Mouse (Mus musculus): ENCODE results near the gene Spsb2. TPM values are rescaled to one million over a fixed set of nuclear protein-coding genes. Genes with fewer than 3 reads are reported as not detected.

Gene Spsb2
- total and polyA plus RNA-seq, 3 experiments: 1.9 to 10.9 (median 6.9) TPM

GRCm38 (mm10) chr6:124780917-124781316 is 27.5 kb upstream of the Spsb2 start:
- Histone ChIP-seq H3K27me3 (ENCODE audit: insufficient read depth, low read length) (peaks cover 58% of the 10 kb centered on the region), H3K4me3 (ENCODE audit: low read depth, low read length) (no peak overlapping the region), H3K36me3 (replicated peaks) (no peaks in the 10 kb centered on the region), H3K9me3 (replicated peaks) (no peaks in the 10 kb centered on the region), H3K4me1 (ENCODE audit: insufficient read depth, low read depth, low read length) (peaks cover 5% of the 10 kb centered on the region)
- ATAC-seq (ENCODE audit: extremely low read depth, insufficient number of reproducible peaks, low FRiP score, poor library complexity, severe bottlenecking) (no peak), DNase-seq (ENCODE audit: low spot score) (no peak)
- no peak for TF ChIP-seq POLR2AphosphoS5 (IDR thresholded peaks at IDR 0.05; ENCODE audit: insufficient replicate concordance, low read depth, low read length)
- TF ChIP-seq GATA2 (IDR thresholded peaks at IDR 0.05; ENCODE audit: borderline replicate concordance, low read depth, low read length): no peak
- no peak for TF ChIP-seq TAL1 (conservative IDR thresholded peaks at IDR 0.05; ENCODE audit: low read depth, low read length)

DNA sequence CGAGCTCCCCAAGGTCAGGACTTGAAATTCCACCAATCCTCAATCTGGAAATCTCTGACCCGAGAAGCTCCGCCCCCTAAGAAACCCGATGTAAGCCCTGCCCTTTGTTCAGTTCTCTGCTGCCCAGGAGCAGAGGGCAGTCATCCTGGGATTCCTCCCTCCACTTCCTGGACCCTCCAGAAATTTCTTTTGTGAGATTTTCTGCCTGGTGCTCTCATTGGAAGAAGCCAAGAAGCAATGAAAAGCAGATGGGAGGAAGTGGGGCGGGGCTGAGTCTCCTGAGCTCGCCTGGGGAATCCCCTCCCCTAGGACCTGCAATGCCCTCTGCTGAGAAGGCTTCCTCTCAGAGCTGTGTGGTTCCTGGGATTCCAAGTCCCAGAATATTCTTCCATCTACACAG is 26.0 kb upstream of the Spsb2 start:
- H3K27me3 ChIP-seq (ENCODE audit: insufficient read depth, low read length): peaks cover 45% of the 10 kb centered on the region
- ATAC-seq (ENCODE audit: extremely low read depth, insufficient number of reproducible peaks, low FRiP score, poor library complexity, severe bottlenecking): no peak
- TF ChIP-seq GATA1 (IDR thresholded peaks at IDR 0.05; ENCODE audit: borderline replicate concordance, low read length) (no peak), CTCF (IDR thresholded peaks at IDR 0.05; ENCODE audit: low read depth, low read length) (no peak), POLR2AphosphoS5 (IDR thresholded peaks at IDR 0.05; ENCODE audit: insufficient replicate concordance, low read depth, low read length) (no peak), TAL1 (conservative IDR thresholded peaks at IDR 0.05; ENCODE audit: low read depth, low read length) (no peak), GATA2 (IDR thresholded peaks at IDR 0.05; ENCODE audit: borderline replicate concordance, low read depth, low read length) (no peak)
- H3K4me3 ChIP-seq (ENCODE audit: low read depth, low read length): no peak overlapping the region; the same call in 1 of the 2 replicates
- H3K36me3 ChIP-seq (replicated peaks): no peaks in the 10 kb centered on the region
- no peak for DNase-seq (ENCODE audit: low spot score)
- H3K9me3 ChIP-seq (replicated peaks): no peaks in the 10 kb centered on the region
- peaks cover 5% of the 10 kb centered on the region for H3K4me1 ChIP-seq (ENCODE audit: insufficient read depth, low read depth, low read length)

DNA sequence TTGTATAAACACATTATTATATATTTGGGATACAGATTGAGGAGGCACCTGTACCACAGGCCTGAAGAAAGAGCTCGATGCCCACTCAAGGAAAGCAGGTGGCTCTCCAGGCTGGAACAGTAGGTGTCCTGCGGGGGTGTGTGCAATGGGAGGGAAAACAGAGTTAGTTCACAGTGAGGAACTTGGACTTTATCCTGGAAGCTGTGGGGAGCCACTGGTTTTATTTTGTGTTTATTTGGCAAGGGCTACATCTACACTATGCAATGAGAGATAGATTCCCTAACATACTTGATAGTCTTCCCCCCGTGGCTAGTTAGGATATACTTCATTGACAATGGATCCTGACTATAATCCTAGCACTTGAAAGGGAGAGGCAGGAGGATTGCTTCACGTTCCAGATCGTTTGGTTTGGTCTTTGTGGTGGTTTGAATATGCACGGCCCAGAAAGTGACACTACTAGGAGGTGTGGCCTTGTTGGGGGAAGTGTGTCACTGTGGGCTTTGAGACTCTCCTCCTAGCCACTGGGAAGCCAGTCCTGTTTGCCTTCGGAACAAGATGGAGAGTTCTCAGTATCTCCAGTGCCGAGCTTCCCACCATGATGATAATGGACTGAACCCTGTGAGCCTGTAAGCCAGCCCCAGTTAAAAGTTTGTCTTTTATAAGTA is 21.6 kb upstream of the Spsb2 start:
- Histone ChIP-seq H3K36me3 (replicated peaks) (peaks cover 5% of the 10 kb centered on the region), H3K4me1 (ENCODE audit: insufficient read depth, low read depth, low read length) (peaks cover 5% of the 10 kb centered on the region; the same call in 1 of the 2 replicates), H3K9me3 (replicated peaks) (no peaks in the 10 kb centered on the region), H3K27me3 (ENCODE audit: insufficient read depth, low read length) (peaks cover 7% of the 10 kb centered on the region), H3K4me3 (ENCODE audit: low read depth, low read length) (no peak overlapping the region)
- no peak for DNase-seq (ENCODE audit: low spot score)
- no peak for ATAC-seq (ENCODE audit: extremely low read depth, insufficient number of reproducible peaks, low FRiP score, poor library complexity, severe bottlenecking)
- TF ChIP-seq GATA2 (IDR thresholded peaks at IDR 0.05; ENCODE audit: borderline replicate concordance, low read depth, low read length) (no peak), GATA1 (IDR thresholded peaks at IDR 0.05; ENCODE audit: borderline replicate concordance, low read length) (no peak)

DNA sequence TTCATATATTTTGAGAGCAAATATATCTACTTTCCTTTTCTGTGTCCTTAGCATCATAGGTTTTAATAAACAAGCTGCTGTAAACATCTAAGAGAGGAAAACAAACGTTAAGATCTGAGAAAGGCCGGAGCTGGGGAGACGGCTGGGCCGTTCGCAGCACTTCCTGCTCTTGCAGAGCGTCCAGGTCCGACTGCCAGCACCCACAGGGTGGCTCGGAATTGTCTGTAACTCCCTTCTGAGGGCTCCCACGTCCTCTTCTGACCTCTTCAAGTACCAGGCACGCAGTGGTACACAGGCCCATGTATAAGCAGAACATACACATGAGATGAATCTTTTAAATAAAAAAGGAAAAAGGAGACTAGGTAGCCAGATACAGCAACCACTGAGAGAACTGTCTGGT is 20.7 kb upstream of the Spsb2 start:
- H3K9me3 ChIP-seq (replicated peaks): no peaks in the 10 kb centered on the region
- no peak for ATAC-seq (ENCODE audit: extremely low read depth, insufficient number of reproducible peaks, low FRiP score, poor library complexity, severe bottlenecking)
- DNase-seq (ENCODE audit: low spot score): no peak
- H3K4me3 ChIP-seq (ENCODE audit: low read depth, low read length): no peak overlapping the region
- no peak for TF ChIP-seq GATA1 (IDR thresholded peaks at IDR 0.05; ENCODE audit: borderline replicate concordance, low read length)
- TF ChIP-seq POLR2AphosphoS5 (IDR thresholded peaks at IDR 0.05; ENCODE audit: insufficient replicate concordance, low read depth, low read length): no peak
- no peak for TF ChIP-seq TAL1 (conservative IDR thresholded peaks at IDR 0.05; ENCODE audit: low read depth, low read length)
- no peak for TF ChIP-seq GATA2 (IDR thresholded peaks at IDR 0.05; ENCODE audit: borderline replicate concordance, low read depth, low read length)
- TF ChIP-seq CTCF (IDR thresholded peaks at IDR 0.05; ENCODE audit: low read depth, low read length): no peak
- peaks cover 8% of the 10 kb centered on the region for H3K36me3 ChIP-seq (replicated peaks)
- H3K4me1 ChIP-seq (ENCODE audit: insufficient read depth, low read depth, low read length): no peaks in the 10 kb centered on the region
- peaks cover 2% of the 10 kb centered on the region; the same call in 1 of the 2 replicates for H3K27me3 ChIP-seq (ENCODE audit: insufficient read depth, low read length)

DNA sequence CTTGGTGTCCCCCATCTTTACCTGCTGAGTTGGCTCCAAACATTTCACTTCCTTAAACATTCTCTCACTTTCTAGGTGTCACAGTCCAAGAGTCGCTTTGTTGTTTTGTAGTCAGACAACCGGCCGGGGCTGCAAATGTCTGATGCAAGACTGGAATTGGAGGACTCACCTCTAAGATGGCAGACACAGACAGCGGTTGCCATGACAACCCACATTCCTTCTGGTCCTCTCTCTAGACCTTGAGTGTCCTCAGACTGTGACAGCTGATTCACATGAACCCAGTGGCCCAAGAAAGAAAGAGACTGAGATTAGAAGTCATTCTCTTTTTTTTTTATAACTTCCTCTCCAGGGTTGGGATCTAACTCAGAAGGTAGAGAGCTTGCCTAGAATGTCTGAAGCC is 18.9 kb upstream of the Spsb2 start:
- Histone ChIP-seq H3K27me3 (ENCODE audit: insufficient read depth, low read length) (no peaks in the 10 kb centered on the region), H3K4me3 (ENCODE audit: low read depth, low read length) (no peak overlapping the region), H3K36me3 (replicated peaks) (peaks cover 15% of the 10 kb centered on the region), H3K9me3 (replicated peaks) (no peaks in the 10 kb centered on the region), H3K4me1 (ENCODE audit: insufficient read depth, low read depth, low read length) (no peaks in the 10 kb centered on the region)
- TF ChIP-seq GATA2 (IDR thresholded peaks at IDR 0.05; ENCODE audit: borderline replicate concordance, low read depth, low read length) (no peak), CTCF (IDR thresholded peaks at IDR 0.05; ENCODE audit: low read depth, low read length) (no peak), GATA1 (IDR thresholded peaks at IDR 0.05; ENCODE audit: borderline replicate concordance, low read length) (no peak), TAL1 (conservative IDR thresholded peaks at IDR 0.05; ENCODE audit: low read depth, low read length) (no peak), POLR2AphosphoS5 (IDR thresholded peaks at IDR 0.05; ENCODE audit: insufficient replicate concordance, low read depth, low read length) (no peak)
- ATAC-seq (ENCODE audit: extremely low read depth, insufficient number of reproducible peaks, low FRiP score, poor library complexity, severe bottlenecking) (no peak), DNase-seq (ENCODE audit: low spot score) (no peak)

GRCm38 (mm10) chr6:124790121-124790520 is 18.3 kb upstream of the Spsb2 start:
- Histone ChIP-seq H3K36me3 (replicated peaks) (peaks cover 17% of the 10 kb centered on the region), H3K9me3 (replicated peaks) (no peaks in the 10 kb centered on the region), H3K27me3 (ENCODE audit: insufficient read depth, low read length) (no peaks in the 10 kb centered on the region), H3K4me3 (ENCODE audit: low read depth, low read length) (no peak overlapping the region), H3K4me1 (ENCODE audit: insufficient read depth, low read depth, low read length) (no peaks in the 10 kb centered on the region; the same call in 1 of the 2 replicates)
- DNase-seq (ENCODE audit: low spot score) (no peak), ATAC-seq (ENCODE audit: extremely low read depth, insufficient number of reproducible peaks, low FRiP score, poor library complexity, severe bottlenecking) (no peak)
- TF ChIP-seq GATA2 (IDR thresholded peaks at IDR 0.05; ENCODE audit: borderline replicate concordance, low read depth, low read length) (no peak), POLR2AphosphoS5 (IDR thresholded peaks at IDR 0.05; ENCODE audit: insufficient replicate concordance, low read depth, low read length) (no peak), TAL1 (conservative IDR thresholded peaks at IDR 0.05; ENCODE audit: low read depth, low read length) (no peak), CTCF (IDR thresholded peaks at IDR 0.05; ENCODE audit: low read depth, low read length) (no peak), GATA1 (IDR thresholded peaks at IDR 0.05; ENCODE audit: borderline replicate concordance, low read length) (no peak)
